Mouse (Mus musculus): ENCODE results near the gene Tshr. TPM values are rescaled to one million over a fixed set of nuclear protein-coding genes. Genes with fewer than 3 reads are reported as not detected.
"Not testable (repeated sequence)": the region's sequence is repeated elsewhere in the genome, so short reads cannot be mapped to it uniquely, and the experiment has no call there.

Gene Tshr
- polyA plus RNA-seq, 1 experiment from 2014 or later, result 0.08 TPM

GRCm38 (mm10) chr12:91496226-91496558 lies 111.8 kb downstream of the Tshr start:
- DNase-seq (ENCODE audit: low spot score), result no peak

- DNase-seq (ENCODE audit: low spot score), result no peak
Measured at GRCm38 (mm10) chr12:91500475-91500874, 116.1 kb downstream of the Tshr start.

DNA sequence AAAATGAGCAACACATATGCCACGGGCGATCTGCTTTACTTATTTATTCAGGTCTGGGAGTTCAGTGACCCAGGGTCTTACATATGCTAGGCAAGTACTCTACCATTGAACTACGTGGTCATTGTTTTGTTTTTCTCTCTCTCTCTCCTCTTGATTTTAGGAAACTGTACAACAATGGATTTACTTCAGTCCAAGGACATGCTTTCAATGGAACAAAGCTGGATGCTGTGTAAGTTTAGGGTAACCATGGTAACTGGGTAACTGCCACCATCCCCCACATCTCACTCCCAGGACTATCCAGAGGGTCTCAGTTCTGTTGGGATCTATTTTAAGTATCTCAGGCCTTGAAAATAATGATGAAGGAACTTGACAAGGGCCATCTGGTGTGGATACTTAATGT lies 127.4 kb downstream of the Tshr start:
- DNase-seq (ENCODE audit: low spot score), result no peak

DNA sequence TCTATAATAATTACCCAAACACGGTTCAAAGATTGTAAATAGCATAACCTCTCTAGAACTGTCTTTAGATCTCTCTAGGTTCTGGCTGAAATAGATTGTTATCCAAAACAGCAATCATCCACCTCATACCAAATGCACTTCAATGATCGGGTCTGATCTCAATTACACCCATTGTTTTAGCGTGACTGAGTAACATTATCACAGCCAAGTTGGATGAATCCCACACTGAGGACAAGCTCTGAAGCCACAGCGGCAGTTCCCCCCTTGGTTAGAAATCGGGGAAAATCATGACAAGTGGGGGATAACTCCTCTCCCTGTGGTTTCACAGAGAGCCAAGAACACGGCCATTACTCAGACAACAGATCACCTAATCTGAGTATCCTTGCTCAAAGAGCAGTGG lies 129.6 kb downstream of the Tshr start:
- DNase-seq (ENCODE audit: low spot score), result no peak

DNA sequence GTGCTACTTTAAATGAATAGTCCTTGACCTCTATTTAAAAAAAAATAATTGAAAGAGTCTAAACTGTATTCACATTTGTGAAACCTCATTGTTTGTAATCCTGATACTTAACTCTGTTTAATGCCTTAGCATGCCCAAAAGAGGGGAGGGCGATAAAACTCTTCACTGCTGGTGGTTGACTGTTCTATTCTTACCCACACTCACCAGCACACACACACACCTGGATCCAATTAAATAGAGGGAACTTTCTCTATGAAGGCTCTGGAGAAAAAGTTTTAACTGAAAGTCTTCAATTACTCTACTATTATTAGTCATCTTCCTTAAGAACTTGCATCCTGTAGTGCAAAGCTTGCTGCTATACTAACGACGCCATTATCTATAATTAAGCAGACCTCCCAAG lies 133.4 kb downstream of the Tshr start:
- DNase-seq (ENCODE audit: low spot score), result no peak

- peak; percentile 79 for DNase-seq (ENCODE audit: low spot score)
Measured at GRCm38 (mm10) chr12:91523626-91524025, 139.3 kb downstream of the Tshr start.

GRCm38 (mm10) chr12:91534514-91534913 lies 150.2 kb downstream of the Tshr start:
- no peak for DNase-seq (ENCODE audit: low spot score)

GRCm38 (mm10) chr12:91540202-91540601 lies 155.8 kb downstream of the Tshr start:
- DNase-seq (ENCODE audit: low spot score), result no peak

GRCm38 (mm10) chr12:91549471-91549870 lies 165.1 kb downstream of the Tshr start:
- no peak for DNase-seq (ENCODE audit: low spot score)

DNA sequence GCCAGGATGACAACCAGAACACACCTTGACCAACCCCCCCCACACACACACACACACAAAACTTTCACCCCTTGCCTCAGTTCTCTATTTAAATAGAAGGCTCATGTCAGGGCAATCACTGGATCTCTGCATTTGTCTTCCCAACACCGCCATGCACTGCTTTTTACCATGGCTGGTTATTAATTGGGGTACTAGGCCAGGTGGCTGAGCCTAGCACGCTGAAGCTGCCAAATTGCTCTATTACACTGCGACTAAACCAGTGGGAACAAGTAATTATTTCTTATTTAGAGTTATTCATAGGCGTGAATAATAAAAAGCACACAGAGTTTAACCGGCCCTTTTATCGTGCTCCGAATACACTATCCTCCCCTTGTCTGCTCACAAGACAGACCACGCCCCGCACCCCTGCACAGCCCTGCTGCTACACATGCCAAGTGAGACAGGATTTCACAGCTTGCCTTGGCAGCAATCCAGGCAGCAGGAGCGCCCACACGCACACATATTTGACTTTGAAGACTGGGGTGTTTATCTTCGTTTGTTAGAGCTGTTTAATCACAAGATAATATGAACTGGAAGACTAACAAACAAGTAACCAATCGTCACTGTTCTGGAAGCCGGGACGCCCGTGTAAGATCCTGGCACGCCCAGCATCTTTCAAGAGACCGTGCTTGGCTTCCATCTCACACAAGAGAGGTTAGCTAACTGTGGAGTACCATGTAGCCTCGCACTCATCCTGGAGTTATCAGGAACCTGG lies 167.6 kb downstream of the Tshr start:
- no peak for DNase-seq (ENCODE audit: low spot score)

DNA sequence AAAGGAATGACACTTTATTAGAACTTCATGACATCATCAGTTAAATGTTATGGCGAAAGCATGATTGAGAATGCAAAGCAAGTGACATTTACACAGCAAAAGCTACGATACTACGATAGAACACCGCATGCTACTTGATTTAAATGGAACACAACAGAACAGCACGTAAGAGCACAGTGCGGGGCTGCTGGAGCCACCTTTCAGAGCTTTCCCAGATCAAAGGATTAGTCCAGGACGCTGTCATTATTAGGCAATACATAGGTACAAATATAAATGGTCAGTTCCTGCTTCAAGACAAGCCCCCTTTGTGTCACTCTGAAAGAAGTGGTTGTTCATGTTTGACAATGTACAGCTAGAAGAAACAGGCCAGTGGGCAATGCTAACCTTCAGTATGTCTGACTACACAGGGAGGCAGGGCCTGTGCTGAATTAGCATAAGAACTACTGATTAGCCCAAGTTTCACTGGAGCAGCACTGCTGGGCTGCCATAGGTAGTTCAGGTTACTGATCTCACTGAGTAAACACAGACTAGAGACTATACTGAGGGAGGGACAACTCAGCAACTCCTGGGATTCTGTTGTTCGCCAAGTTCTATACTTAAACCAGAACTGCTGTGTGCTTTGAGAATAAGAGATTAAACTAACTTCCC lies 173.1 kb downstream of the Tshr start:
- DNase-seq (ENCODE audit: low spot score), result not testable (repeated sequence)

DNA sequence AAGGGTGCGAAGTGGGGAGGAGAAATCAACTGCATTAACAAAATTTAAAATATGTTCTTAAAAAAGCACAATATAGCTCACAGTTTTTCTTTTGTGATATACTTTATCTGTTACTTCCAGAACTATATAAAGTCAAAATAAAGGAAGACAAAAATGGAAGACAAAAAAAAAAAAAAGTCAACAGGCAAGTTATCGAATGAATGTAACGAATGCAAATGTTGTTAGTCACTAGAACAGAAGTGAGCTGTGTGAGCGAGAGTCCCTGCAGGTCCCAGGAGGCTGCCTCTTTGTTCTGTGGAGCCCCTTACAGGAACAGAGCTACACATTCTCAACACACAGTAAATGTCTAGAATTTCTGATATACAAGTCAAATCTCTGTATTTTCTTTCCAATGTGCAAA lies 173.8 kb downstream of the Tshr start:
- DNase-seq (ENCODE audit: low spot score), result not testable (repeated sequence)

DNA sequence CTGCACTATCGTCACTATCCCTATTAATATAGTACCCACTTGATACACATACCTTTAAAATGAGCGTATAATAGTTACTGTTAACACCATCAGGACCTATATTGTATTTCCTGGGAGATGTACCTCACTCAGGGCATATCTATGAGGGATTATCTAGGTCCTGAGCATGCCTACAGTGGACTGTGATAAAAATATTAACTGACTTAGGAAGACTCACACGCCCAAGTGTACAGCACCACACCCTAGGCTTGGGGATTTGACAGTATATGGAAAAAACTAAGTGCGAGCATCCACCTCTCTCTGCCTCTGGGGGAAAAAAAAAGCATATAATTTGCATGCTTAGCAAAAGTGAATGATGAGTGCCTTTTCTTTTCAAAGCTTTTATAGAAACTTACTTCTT lies 182.8 kb downstream of the Tshr start:
- DNase-seq (ENCODE audit: low spot score), result no peak

- no peak for DNase-seq (ENCODE audit: low spot score)
Measured at GRCm38 (mm10) chr12:91569255-91569654, 184.9 kb downstream of the Tshr start.

GRCm38 (mm10) chr12:91571708-91572107 lies 187.3 kb downstream of the Tshr start:
- DNase-seq (ENCODE audit: low spot score), result no peak

DNA sequence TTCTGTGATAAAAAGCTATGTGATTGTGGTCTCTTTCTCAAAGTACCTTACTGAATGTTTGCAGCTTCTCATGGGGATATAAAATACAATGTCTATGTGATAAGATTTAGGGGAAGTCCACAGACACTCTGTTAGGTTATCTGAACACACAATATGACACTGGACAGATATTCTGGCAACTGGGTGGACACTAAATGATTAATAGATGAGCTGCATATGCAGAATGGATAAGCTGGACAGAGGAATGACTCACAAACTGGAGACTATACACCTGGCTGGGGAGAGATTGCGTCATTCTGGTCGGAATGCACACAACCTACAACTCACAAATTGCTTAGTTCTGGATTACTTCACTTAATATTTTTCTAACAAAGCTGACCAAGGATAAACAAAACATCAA lies 195.3 kb downstream of the Tshr start:
- no peak for DNase-seq (ENCODE audit: low spot score)

DNA sequence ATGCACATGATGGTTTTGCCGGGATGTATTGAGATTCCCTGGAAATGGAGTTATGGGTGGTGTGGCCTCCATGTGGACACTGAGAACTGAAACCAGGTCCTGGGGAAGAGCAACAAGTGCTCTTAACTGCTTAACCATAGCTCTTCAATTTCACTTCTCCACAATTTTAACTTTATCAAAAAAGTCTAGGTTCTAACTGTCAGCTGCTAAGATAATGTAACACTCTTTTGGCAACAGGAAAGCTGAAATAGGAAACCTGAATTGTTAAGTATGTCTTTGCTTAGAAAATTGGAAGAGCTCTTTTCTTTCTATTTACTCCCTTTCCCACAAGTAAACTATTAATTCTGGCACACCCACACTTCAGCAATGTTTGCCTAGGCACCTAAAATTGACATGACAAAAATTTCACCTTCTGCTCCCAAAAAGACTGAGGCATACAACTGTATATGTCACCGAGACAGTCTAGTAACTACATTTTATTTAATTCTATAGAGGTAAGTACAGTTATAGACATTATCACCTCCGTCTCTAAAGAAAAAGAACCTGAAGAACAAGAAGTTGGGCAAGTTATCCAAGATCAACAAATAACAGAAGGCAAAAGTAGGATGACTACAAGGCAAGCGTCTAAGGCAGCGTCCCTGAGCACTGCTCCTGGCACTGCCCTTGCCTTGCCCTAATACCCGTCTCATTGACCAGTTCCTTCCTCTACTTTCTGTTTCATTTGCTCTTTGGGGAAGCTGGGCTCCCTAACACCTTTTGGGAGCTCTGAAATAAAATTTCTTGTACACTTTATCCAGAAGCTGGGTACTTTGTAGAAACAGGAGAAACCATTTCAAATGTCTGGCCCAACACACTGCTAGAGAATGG lies 197.1 kb downstream of the Tshr start:
- DNase-seq (ENCODE audit: low spot score), result no peak

DNA sequence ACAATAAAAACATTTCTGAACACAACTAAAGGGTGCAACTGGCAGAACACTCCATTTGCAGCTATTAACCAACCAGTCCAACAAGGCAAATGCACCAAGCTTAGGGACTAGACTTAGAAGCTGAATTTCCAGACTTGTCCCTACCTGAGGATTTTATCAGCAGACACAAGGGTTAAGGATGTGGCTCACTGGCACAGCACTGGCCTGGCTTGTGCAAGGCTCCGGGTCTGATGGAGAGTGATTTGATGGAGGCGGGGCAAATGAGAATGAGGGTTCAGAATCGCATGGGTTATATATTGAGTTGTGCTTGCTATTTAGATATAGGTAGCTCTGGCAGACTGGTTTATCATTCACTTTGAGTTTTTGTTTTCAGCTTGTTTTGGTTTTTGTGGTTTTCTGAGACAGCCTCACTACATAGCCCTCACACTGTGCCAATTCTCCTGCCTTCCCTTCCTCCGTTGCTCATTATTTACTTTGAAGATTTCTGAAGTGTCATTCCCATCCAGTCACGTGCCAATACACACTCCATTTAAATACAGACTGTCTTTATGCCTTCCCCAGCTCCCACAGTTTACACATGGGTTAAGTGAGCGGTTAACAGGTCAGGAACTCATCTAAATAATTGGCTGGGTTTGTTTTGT lies 198.1 kb downstream of the Tshr start:
- no peak for DNase-seq (ENCODE audit: low spot score)

DNA sequence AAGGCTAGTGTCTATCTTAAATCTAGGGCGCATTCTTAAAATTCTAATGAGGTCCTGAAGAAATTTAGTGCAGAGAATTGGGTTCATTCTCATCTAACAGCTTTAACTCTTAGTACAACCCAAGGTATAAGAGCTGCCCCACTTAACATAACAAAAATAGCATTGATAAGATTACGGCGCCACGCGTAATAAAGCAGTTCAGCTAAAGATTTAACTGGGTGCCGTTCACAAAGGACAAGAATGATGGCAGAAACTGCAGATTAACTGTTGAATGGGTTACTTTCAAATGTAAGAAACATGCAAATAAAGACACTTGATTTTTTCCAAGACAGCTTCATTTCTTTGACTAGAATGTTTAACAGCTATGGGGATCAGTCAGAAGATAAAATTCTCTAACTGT lies 199.0 kb downstream of the Tshr start:
- DNase-seq (ENCODE audit: low spot score), result no peak

- no peak for DNase-seq (ENCODE audit: low spot score)
Measured at GRCm38 (mm10) chr12:91585206-91585605, 200.8 kb downstream of the Tshr start.

- not testable (repeated sequence) for DNase-seq (ENCODE audit: low spot score)
Measured at GRCm38 (mm10) chr12:91585815-91586214, 201.5 kb downstream of the Tshr start.

GRCm38 (mm10) chr12:91587077-91587476 lies 202.7 kb downstream of the Tshr start:
- DNase-seq (ENCODE audit: low spot score), result no peak

Data from thymus, postnatal 0 days (tissue).